Mouse (Mus musculus) fat pad, adult 2 months (tissue): ENCODE results near the gene Polr2l.
"Not testable (repeated sequence)": the region's sequence is repeated elsewhere in the genome, so short reads cannot be mapped to it uniquely, and the experiment has no call there.

ENCODE experiments used
- DNase-seq: peaks from one replicate; pipeline ENCODE4 v3.0.0-alpha.2; 2011; ENCODE audit warnings: low read depth, low spot score; ENCODE audit errors: extremely low read depth

Gene Polr2l

DNA sequence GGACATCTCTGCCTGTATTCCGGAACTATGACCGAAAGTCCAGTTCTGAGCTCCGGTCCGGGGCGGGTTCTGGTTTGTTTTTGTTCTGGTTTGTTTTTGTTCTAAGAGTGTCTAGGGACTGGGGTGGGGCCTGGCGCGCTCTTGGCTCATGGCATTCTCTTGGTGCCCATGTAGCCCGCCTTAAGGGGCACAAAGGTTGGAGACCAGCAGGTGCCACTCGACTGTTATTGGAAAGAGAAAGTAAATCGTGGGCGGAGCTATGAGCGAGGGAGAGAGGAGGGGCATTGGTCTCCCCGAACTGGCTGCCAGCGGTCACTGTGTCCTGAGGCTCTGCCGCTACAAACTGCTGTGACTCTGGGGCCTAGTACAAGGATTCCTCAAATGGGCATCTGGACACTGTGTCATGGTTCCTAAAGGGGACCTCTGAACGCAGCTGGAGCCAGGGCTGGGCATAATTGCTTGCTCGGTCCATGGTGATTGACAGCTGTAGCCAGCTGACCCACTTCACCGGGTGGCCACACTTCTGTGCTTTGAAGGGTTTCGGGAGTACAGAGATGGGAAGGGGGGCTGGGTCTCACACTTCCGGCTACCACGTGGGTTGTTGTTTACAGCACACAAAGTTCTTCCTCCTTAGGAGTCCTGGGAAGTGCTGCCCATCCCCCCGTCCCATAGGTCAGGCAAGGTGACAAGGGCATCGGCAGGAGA, 19.2 kb downstream of the Polr2l start:
- no peak for DNase-seq

DNA sequence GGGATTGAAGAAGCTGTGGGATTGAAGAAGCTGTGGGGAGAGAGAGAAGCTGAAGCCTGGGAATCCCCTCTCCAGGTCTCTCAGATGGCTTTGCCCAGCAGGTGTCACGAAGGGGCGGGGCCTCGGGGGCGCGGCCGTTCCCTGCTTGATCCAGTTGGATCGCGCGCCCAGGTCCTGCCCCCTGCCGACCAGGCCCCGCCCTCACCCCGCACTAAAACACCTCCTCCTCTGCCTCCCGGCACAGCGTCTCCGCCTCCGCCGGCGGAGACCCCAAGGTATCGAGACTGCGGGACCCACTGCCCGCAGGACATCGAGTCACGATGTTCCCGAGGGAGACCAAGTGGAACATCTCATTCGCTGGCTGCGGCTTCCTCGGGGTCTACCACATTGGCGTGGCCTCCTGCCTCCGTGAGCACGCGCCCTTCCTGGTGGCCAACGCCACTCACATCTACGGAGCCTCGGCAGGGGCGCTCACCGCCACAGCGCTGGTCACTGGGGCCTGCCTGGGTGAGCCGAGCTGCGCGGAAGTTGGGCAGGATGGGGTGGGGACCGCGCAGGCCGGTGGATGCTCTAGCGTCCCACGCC, 19.9 kb downstream of the Polr2l start, which contains the start of gene Pnpla2:
TSS of gene Pnpla2 (plus strand) at position 232 of the 585 bp plus-strand sequence.
- no peak for DNase-seq

DNA sequence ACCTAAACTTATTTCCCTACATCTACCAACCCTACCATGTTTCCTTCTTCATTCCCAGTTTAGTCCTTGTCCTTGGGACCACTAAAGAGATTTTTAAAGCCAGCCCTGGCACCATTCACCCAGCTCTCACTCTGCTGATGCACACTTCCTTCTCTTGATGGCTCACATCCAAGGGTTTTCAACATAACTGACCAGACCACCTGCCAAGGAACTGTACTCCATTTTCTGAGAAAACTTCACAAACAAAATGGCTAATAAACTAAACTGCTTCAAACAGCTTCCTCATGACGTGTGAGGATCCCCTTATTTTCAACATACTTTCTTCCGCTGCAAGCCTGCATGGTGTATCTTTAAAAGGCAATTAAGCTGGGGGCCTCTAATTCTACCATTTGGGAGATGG, 21.3 kb downstream of the Polr2l start:
- no peak for DNase-seq

DNA sequence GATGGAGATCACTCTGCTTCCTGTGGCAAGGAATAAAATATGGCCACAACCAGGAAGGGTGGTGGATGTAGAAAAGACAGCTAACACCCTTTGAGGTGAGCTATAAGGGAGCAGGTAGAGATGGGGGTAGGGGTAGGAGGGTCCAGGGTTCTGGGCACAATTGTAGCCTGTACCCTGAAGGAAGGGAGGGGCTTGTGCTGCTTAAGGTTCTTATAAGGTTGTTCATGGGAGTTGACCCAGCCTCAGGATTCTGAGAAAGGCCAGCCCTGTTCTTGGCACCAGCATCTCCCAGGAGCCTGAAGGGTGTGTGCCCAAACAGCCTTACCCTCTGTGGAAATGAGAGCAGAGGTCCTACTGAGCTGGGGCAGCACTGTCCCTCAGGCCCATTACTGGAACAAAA, 23.0 kb downstream of the Polr2l start:
- DNase-seq = no peak

DNA sequence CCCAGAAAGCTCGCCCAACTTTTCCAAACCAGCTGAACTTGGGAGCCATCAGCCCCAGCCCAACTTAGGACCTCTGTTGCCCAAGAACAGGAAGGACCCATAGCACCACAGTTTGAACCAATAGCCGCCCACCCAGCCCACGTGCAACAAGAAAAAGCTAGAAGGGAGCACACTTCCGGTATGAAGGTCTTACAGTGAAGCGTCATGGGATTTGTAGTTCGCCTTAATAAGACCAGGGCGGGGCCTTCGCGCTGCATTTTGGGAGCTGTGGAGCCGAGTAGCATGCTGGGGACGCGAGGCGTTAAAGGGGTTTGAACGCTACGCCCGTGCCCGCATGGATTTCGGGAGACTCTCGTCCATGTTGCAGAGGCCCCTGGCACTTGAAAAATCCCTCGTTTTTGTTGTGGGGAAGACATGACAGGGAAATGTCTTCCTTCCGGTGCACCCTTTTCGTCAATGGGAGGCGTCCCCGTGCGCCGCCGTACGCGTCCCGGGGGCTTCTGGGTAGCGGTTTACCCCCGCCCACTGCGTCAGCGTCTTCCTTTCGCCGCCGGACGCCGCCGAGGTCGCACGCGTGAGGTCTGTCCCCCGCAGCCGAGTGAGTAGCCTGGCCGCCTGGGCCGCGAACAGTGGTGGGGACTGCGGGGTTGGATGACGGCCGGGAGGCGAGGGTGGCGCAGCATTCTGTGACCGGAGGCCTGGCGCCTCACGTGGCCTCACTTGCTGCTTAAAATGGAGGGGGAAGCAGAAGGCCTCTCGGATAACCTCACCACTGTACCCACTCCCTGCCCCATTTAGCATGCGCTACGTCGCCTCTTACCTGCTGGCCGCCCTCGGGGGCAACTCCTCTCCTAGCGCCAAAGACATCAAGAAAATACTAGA, 27.6 kb downstream of the Polr2l start, which contains the start of gene Rplp2:
TSS of gene Rplp2 (plus strand) at position 261 of the 882 bp plus-strand sequence.
- DNase-seq = no peak

DNA sequence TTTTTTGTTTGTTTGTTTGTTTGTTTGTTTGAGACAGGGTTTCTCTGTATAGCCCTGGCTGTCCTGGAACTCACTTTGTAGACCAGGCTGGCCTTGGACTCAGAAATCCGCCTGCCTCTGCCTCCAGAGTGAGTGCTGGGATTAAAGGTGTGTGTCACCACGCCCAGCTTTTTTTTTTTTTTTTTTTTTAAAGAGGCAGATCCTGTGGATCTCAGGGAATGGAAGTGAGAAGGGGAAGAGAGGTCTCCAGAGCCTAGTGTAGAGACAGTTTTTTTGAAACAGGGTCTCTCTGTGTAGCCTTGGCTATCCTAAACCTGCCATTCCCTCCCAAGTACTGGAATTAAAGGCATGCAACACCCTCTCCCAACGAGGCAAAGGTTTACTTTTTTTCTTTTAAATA, 28.6 kb downstream of the Polr2l start:
- not testable (repeated sequence) for DNase-seq

DNA sequence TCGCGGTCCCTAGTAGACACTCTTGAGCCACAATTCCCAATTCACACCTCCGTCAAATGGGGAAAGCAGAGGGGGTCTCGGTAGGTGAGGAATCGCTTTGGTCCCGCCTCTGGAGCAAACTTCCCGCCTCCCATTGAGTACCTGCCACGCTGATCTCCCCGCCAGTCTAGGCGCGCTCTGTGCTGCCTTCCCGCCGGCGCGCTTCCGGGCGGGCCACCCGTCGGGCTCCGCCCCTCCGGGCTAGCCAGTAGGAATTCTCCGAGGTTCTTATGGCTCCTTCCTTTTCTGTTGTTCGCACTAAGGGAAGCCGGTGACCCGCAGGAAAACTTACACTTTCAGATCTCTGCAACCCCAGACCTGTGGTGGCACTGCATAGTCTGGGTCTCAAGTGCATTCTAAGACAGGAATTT, 31.1 kb downstream of the Polr2l start, which contains the start of gene Pidd1:
TSS of gene Pidd1 (minus strand) at position 198 of the 410 bp plus-strand sequence.
- DNase-seq = no peak

DNA sequence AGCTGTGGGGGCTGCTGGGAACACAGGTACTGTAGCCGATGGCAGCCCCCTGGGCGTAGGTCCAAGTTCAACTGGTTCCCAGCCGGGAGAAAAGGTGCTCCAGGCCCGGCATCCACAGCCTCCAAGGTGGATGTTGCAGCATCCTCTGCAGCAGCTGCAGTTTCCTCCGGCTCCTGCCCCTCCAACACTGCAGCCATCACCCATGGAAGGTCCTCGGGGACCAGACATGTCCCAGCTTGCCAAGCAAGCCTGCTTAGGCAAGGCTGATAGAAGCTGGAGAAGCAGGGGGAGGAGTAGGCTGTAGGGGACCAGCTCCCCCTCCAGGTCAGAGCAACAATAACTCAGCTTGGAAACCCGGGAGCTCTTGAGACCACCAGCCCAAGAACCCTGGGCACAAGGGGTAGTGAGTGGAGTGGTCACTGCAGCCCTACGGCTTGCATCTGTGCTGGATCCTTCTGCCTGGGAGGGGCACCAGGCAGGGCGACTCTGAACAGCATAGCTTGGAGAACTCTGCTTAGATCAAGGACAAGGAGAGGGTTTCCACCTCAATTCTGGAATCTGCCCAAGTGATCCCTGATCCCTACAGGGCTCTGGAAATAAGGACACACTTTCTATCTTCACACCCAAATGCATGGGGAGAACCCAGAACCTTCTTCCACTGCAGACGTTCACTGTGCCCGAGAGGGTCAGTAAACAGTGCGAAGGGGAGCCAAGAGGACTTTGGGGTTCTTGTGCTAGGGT, 31.7 kb downstream of the Polr2l start:
- DNase-seq = no peak

DNA sequence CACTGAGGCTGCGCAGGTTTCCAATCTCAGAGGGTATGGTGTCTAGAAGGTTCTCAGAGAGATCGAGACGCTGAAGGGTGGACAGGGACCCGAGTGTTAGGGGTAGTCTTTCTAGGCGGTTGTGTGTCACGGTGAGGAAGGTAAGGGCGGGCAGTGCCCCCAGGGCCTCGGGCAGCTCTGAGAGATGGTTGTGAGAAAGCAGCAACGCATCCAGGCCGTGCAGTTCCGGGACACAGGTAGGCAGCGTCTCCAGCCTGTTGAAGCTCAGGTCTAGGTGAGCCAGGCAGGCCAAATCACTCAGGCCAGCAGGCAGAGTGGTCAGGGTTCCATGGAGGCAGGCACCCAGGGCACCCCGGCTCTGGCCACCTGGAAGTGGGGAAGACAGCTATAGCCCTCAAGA, 32.7 kb downstream of the Polr2l start:
- DNase-seq = no peak

DNA sequence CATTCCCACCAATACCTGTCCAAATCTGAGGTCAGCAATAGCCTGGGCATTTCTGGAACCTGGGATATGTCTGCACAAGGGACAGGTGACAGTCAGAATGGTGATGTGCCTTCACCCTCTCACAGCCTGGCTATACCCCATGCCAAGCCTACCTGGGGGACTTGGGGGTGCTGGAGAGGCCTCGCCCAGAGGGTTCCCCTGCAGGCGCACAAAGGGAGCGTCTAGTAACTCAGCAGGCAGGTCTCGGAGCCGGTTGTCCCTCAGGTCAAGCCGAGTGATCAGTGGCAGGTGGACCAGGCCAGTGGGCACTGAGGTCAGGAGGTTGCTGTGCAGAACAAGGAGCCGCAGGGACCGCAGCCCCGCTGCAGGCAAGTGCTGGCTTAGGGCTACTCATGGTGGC, 33.5 kb downstream of the Polr2l start:
- no peak for DNase-seq

DNA sequence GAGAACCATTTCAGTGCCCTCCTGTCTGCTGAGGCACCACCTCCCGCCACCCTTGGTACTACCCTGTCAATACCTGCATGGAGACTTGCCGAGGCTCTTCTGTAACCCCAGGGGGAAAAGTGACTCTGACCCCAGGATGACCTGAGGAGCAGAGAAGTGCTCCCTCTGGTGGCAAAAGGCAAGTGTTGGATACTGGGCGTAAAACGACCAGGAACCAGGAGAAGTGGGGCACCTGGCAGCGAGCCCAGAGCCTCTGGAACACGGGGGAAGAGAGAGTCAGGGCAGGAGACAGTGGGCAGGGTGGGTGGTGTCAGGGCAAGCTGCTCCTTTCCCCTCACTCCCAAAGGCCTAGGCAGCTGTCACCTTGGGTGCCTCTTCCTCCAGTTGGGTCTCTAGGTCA, 34.3 kb downstream of the Polr2l start:
- DNase-seq = no peak

DNA sequence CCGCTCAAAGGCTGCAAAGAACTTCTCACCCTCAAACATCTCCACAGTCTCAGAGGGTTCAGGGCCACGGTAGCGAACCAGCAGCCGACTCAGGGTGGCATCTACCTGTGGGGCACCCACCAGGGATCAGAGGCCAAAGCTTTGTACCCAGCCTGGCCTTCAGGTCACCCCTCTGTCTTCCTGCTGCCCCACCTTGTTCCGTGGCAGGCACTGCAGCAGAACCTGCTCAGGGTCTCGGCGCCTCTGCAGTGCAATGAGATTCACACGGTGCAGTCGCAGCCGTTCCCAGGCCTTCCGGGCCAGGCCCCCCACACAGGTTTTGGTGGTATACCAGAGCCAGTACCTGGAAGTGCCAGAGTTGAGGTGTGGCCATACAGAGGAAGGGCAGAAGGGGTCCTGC, 35.1 kb downstream of the Polr2l start:
- DNase-seq = no peak

DNA sequence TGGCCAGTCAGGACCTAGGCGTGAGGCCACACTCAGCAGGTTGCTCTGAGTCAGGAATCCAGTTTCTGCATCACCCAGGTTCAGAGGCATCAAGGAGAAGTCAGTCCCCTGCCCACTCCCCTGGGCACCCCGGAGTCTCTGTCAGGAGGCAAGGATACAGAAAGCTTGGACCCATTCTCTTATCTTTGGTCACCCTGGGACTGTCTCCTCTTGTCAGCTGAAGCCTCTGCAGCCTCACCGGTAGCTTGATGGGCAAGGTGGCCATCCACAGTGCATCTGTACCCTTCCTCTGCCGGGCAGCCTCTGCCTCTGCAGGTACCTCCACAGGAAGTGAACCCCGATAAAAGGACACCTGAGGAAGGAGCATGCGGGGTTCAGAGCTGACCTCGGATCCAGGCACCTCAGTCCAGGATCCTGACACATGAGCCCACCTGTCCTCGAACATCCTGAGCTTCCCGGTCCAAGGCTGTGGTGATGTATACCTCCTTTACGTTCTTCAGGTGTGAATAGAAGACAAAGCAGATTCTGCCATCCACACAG, 35.7 kb downstream of the Polr2l start:
- DNase-seq = no peak

DNA sequence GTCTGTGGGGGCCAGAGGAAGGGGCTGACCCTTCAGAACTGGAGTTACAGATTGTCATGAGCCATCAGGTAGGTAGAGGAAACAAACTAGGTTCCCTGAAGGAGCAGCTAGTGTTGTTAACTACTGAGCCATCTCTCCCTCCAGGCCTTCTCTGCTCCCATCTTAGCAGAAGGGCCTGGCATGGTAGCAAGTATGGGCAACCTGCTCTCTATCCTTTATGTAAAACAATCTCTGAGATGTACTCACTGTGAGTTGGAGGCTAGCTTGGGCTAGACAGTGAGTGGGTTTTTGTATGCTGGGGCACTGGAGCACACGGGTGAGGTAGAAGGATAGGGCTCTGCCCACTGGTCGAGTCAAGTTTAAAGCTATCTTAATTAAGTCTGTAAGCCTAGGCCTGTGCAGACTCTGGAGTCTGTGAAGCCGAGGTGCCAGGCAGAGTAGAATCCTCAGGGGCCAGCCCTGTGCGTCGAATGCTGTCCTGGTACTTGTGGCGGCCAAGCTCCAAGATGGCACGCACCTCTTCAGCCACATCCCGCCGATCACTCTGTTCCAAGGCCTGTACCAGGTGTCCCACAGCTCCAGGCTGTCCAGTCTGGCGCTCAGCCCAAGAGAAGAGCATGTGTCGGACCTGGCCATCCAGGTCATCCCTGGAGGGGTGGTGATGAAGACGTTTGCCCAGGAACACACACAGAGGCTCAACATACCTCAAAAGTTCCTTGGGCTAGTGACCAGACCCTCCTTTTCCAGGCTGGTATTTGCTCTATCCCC, 36.5 kb downstream of the Polr2l start:
- no peak for DNase-seq

DNA sequence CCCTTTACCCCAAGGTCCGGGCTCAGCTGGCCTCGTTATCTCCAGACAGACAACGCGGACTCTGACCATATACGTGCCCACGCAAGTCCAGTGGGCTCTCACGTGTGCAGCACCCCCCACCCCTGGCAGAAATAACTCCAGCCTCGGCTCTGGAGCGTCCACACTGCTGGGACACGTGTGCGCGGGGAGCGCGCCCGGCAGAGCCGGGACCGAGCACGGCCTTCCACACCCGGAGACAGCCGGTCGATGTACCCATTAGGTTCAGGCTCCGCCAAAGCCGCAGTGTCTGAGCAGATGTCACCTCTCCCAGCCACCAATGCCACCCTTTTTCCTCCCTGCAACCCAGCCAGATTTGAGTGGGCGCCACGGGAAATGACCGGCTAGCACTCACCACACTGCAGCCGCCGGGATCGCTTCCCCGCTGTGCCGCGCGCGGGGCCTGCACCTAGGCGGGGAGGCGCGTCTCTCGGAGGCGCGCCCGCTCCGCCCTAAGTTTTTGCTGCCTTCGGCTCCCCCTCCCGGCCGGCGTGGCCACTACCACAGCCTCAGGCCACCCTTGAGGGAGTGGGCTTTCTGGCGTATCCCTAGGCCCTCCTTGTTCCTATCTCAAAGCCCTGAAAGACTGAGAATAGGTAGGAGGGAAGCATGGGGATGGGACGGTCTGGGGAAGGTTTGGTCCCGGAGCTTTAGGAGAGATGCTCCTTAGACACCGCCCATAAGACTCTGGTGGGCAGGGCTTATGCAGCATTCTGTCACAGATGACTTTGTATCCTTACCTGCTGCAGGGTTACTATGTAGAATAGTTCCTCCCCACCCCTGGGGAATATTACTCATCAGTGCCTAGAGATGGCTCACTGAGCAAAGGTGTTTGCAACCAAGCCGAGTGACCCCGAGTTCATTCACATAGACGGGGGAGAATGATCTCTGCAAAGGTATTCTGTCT, 37.5 kb downstream of the Polr2l start, which contains the start of gene Slc25a22:
TSS of gene Slc25a22 (minus strand) at position 715 of the 943 bp plus-strand sequence.
- DNase-seq = no peak

DNA sequence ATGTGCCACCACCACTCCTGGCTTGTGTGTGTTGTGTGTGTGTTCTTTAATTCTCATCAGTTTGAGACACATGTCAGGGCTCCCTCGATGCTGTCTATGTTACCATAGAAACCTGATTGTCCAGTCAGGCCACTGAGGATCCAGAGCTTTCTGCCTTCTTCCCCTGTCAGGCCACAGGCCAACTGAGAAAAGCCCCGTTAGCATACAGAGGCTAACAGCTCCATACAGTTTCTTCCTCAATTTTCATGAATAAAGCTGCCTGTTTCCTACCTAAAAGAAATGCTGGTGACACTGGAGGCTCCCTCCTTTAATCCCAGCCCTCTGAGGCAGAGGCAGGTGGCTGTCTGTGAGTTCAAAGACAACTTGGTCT, 38.4 kb downstream of the Polr2l start:
- DNase-seq = no peak

DNA sequence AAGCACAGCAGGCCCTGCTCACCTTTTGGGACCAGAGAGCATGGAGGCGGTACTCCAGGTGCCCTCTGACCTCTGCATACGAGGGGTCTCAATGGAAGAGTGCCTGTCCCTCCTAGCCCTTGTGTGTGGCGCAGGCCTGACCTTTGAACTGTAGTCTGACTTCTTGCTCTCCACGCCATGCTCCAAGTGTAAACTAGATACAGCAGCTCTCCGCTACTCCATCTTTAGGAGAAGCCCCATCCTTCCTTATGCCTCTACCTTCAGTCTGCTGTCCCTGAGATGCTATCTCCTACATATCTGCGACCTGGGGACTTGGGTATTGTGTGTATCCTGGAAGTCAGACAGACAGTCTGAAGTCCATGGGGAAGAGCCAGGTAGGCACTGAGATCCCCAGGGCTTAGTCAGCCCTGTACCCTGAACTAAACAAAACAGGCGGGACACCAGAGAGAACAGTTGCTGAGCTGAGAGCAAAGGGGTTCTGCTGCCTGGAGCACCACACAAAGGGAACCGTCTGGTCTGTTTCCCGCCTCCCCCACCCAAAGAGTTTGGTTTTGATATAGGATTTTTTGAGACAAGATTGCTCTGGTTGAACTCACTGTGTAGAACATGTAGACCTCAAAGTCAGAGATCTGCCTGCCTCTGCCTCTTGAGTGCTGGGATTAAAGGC, 38.9 kb downstream of the Polr2l start:
- no peak for DNase-seq

DNA sequence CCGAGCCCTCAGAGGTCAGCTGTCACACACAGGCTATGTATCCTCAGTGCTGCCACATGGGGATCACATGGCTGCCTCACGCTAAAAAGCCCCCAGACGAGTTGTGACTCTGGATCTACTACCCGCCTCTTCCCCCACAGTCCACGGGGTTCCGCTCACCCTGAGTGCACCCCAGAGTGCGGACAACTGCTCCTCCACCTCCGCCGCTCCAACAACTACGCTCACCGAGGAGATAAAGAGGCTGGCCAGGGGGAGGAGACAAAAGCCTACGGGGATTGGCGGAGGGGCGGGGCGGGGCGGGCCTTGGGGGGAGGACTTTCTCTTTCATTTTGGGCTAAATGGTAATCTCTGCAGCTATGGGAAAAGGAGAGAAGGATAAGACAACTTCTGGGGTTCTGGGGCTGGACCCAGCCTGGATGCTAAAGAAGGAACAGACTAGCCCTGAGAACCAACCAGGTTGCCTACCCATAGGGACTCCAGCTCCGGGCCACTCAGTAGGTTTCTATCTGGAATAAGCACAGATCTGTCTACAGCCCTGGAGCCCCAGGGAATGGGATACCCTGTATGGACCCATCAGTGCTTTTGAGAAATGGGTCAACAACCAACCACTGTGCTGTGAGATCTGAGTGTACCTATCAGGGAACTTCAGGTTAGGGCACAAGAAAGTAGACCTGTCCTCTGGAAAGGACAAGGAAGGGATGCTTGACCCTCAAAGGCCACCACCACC, 39.6 kb downstream of the Polr2l start:
- no peak for DNase-seq
